29 mouse cellular contexts compared by ENCODE assay signal in genomic region chr5:66170591-66170990, GRCm38 (mm10). TPM values are rescaled to one million over a fixed set of nuclear protein-coding genes. Genes with fewer than 3 reads are reported as not detected.
DNase-seq lines count a peak whose midpoint lies in the region; ATAC-seq and TF ChIP-seq lines count a peak whose summit lies in the region.
"Had no signal": no experiment of that assay in that cellular context is flagged by ENCODE, and none has a peak within 500 bp of the region (broad histone marks: within the 10 kb centered on the region; RNA-seq: fewer than 3 reads in every experiment).

No protein-coding gene starts in this region.

- H3K36me3 ChIP-seq in kidney, adult 2 months (ENCODE audit: control insufficient read depth, insufficient read depth, low read length), result no peaks in the 10 kb centered on the region
- no peaks in the 10 kb centered on the region for H3K36me3 ChIP-seq in kidney, embryonic 14.5 days (ENCODE audit: control insufficient read depth, insufficient read depth, low read length)
- no peaks in the 10 kb centered on the region for H3K36me3 ChIP-seq in CH12.LX (replicated peaks in 1 of 2; ENCODE audit: control insufficient read depth in 1 of 2, insufficient read depth in 1 of 2, low read length in 1 of 2)
- no peaks in the 10 kb centered on the region for H3K36me3 ChIP-seq in hindbrain, embryonic 10.5 days
- H3K36me3 ChIP-seq: embryonic facial prominence, embryonic 13.5 days; forebrain, embryonic 10.5 days; forebrain, embryonic 15.5 days; hindbrain, embryonic 13.5 days; midbrain, embryonic 12.5 days; neural tube, embryonic 13.5 days had no signal

- H3K9ac ChIP-seq in kidney, embryonic 14.5 days (ENCODE audit: low read depth, low read length), result no peak overlapping the region
- H3K9ac ChIP-seq in CH12.LX (ENCODE audit: insufficient read depth, low read depth), result no peak overlapping the region
- H3K9ac ChIP-seq: embryonic facial prominence, embryonic 13.5 days; forebrain, embryonic 15.5 days; hindbrain, embryonic 13.5 days; midbrain, embryonic 12.5 days; neural tube, embryonic 13.5 days had no signal

- dilution Hi-C loops in CH12.LX (cut with MboI; ENCODE audit: extremely low pct_ligation_motif_present, extremely low pct_unique_long_range_greater_than_20kb, low sequenced_read_pairs), result no loop called here

- in situ Hi-C loops in CH12.LX (cut with MboI; ENCODE audit: low pct_ligation_motif_present, low pct_unique_long_range_greater_than_20kb, low sequenced_read_pairs), result no loop called here

- TF ChIP-seq EP300 in CH12.LX (IDR thresholded peaks at IDR 0.05; ENCODE audit: low read length), result no peak

- no peak for ATAC-seq in kidney, embryonic 14.5 days (ENCODE audit: low FRiP score, low TSS enrichment)
- ATAC-seq: forebrain, embryonic 15.5 days; lung, postnatal 0 days had no signal

- no peak for TF ChIP-seq POLR2A in kidney, adult 2 months (IDR thresholded peaks at IDR 0.05; ENCODE audit: low read depth, low read length)
- no peak for TF ChIP-seq POLR2A in CH12.LX (IDR thresholded peaks at IDR 0.05; ENCODE audit: low read depth, low read length)

- TF ChIP-seq CTCF in kidney, adult 2 months (conservative IDR thresholded peaks at IDR 0.05; ENCODE audit: insufficient read depth, insufficient read length, low read depth, low read length), result no peak
- TF ChIP-seq CTCF in CH12.LX (conservative IDR thresholded peaks at IDR 0.05 in 1 of 2, IDR thresholded peaks at IDR 0.05 in 1 of 2; ENCODE audit: low read depth in 2 of 2, low read length in 2 of 2), result no peak

- TF ChIP-seq RAD21 in CH12.LX (IDR thresholded peaks at IDR 0.05; ENCODE audit: low read depth, low read length), result no peak

- no peaks in the 10 kb centered on the region for H3K79me2 ChIP-seq in CH12.LX (replicated peaks; ENCODE audit: control insufficient read depth, extremely low read depth, insufficient read depth, poor library complexity, severe bottlenecking)

- no peak overlapping the region for H3K4me2 ChIP-seq in kidney, embryonic 14.5 days (replicated peaks; ENCODE audit: low read depth, low read length)
- H3K4me2 ChIP-seq in CH12.LX (ENCODE audit: insufficient read depth, low read depth, poor library complexity, severe bottlenecking), result peak overlapping the region; percentile 34; the same call in 1 of the 2 replicates
- H3K4me2 ChIP-seq: embryonic facial prominence, embryonic 13.5 days; forebrain, embryonic 15.5 days; heart, embryonic 11.5 days; hindbrain, embryonic 13.5 days; midbrain, embryonic 12.5 days; neural tube, embryonic 13.5 days had no signal

- H3K4me1 ChIP-seq in kidney, adult 2 months (ENCODE audit: control insufficient read depth, insufficient read depth, low read length), result peaks cover 3% of the 10 kb centered on the region; the same call in 1 of the 2 replicates
- H3K4me1 ChIP-seq in kidney, embryonic 14.5 days (ENCODE audit: control insufficient read depth, insufficient read depth, low read length), result no peaks in the 10 kb centered on the region
- H3K4me1 ChIP-seq in CH12.LX (ENCODE audit: control insufficient read depth in 1 of 2, insufficient read depth in 2 of 2), result peaks cover 2 to 25% of the 10 kb centered on the region in 2 experiments
- H3K4me1 ChIP-seq in hindbrain, embryonic 10.5 days (replicated peaks), result 0 out of 2 replicates have a peak, but pooled peaks cover 4% of the 10 kb centered on the region
- H3K4me1 ChIP-seq: megakaryocyte, embryonic 14.5 days had no signal

- peak; percentile 68 for DNase-seq in kidney, adult 2 months
- DNase-seq in A20 (ENCODE audit: low read depth, low spot score) (peak; percentile 12), CH12.LX (ENCODE audit: extremely low read depth) (no peak)
- peak; percentile 43 to 58 for DNase-seq in kidney, postnatal 25 days
- DNase-seq in hindbrain, embryonic 10.5 days (ENCODE audit: low spot score), result no peak
- DNase-seq in layer of hippocampus, adult 8-10 months (ENCODE audit: low spot score in 2 of 2), result no peak
- DNase-seq: adrenal gland, postnatal 25 days; cerebellum, adult 11-12 months; cerebellum, adult 9-11 months; gastrocnemius, adult 2 months; gastrocnemius, postnatal 36 days; heart, adult 18-20 months; heart, postnatal 36 days; liver; lung, adult 18-20 months; lung, postnatal 4 days; thymus, adult 18-20 months; thymus, postnatal 25 days had no signal

- WGBS in kidney, adult 2 months, result 44% methylated on average over 9 of the region's 9 CpGs
- 65% methylated on average over 9 of the region's 9 CpGs for WGBS in kidney, embryonic 14.5 days
- WGBS in hindbrain, embryonic 10.5 days, result 89% methylated on average over 9 of the region's 9 CpGs

- H3K4me3 ChIP-seq in kidney, adult 2 months (ENCODE audit: insufficient read depth, low read depth, low read length), result no peak overlapping the region
- H3K4me3 ChIP-seq in kidney, embryonic 14.5 days (ENCODE audit: low read length), result no peak overlapping the region
- H3K4me3 ChIP-seq in CH12.LX (replicated peaks in 1 of 3; ENCODE audit: low read depth in 2 of 3, low read length in 2 of 3, poor library complexity in 1 of 3), result no peak overlapping the region
- no peak overlapping the region for H3K4me3 ChIP-seq in hindbrain, embryonic 10.5 days
- H3K4me3 ChIP-seq: embryonic facial prominence, embryonic 13.5 days; forebrain, embryonic 10.5 days; forebrain, embryonic 15.5 days; gastrocnemius, adult 2 months; hindbrain, embryonic 13.5 days; megakaryocyte, embryonic 14.5 days; midbrain, embryonic 12.5 days; myocyte; neural tube, embryonic 13.5 days had no signal

- H3K27ac ChIP-seq in kidney, adult 2 months (ENCODE audit: insufficient read depth, low read depth, low read length), result no peak overlapping the region; the same call in 1 of the 2 replicates
- no peak overlapping the region for H3K27ac ChIP-seq in kidney, embryonic 14.5 days (ENCODE audit: low read depth, low read length)
- H3K27ac ChIP-seq in CH12.LX (ENCODE audit: insufficient read depth, low read depth), result no peak overlapping the region
- no peak overlapping the region for H3K27ac ChIP-seq in hindbrain, embryonic 10.5 days
- H3K27ac ChIP-seq: embryonic facial prominence, embryonic 13.5 days; forebrain, embryonic 10.5 days; forebrain, embryonic 15.5 days; gastrocnemius, adult 2 months; hindbrain, embryonic 13.5 days; midbrain, embryonic 12.5 days; neural tube, embryonic 13.5 days had no signal

- H3K27me3 ChIP-seq in kidney, adult 2 months (replicated peaks; ENCODE audit: control insufficient read depth, insufficient read depth, low read length), result no peaks in the 10 kb centered on the region
- no peaks in the 10 kb centered on the region for H3K27me3 ChIP-seq in kidney, embryonic 14.5 days (ENCODE audit: control insufficient read depth, insufficient read depth, low read length)
- no peaks in the 10 kb centered on the region for H3K27me3 ChIP-seq in CH12.LX (replicated peaks)
- no peaks in the 10 kb centered on the region for H3K27me3 ChIP-seq in hindbrain, embryonic 10.5 days (ENCODE audit: insufficient read depth, poor library complexity, severe bottlenecking)
- H3K27me3 ChIP-seq: embryonic facial prominence, embryonic 13.5 days; forebrain, embryonic 15.5 days; hindbrain, embryonic 13.5 days; midbrain, embryonic 12.5 days; neural tube, embryonic 13.5 days had no signal

- H3K9me3 ChIP-seq in kidney, embryonic 14.5 days (ENCODE audit: control insufficient read depth, low read length), result no peaks in the 10 kb centered on the region
- peaks cover 4% of the 10 kb centered on the region for H3K9me3 ChIP-seq in CH12.LX (replicated peaks; ENCODE audit: low read length)
- H3K9me3 ChIP-seq in hindbrain, embryonic 10.5 days, result 0 out of 2 replicates have a peak, but pooled peaks cover under 1% of the 10 kb centered on the region
- H3K9me3 ChIP-seq: embryonic facial prominence, embryonic 13.5 days; forebrain, embryonic 10.5 days; forebrain, embryonic 15.5 days; hindbrain, embryonic 13.5 days; midbrain, embryonic 12.5 days; neural tube, embryonic 13.5 days had no signal

TF ChIP-seq in CH12.LX, 34 proteins besides CTCF, POLR2A, EP300 and RAD21:
- no peak for TF ChIP-seq MAZ (IDR thresholded peaks at IDR 0.05; ENCODE audit: low read depth, low read length)
- peak; percentile 36 for TF ChIP-seq ETS1 (conservative IDR thresholded peaks at IDR 0.05; ENCODE audit: low read depth, low read length)
- TF ChIP-seq IRF4 (IDR thresholded peaks at IDR 0.05; ENCODE audit: low read depth, low read length), result no peak

RNA-seq across cellular contexts. Expression of gene Rbm47, which starts 2.3 kb away (rescaled TPM):
- 156 and 171 TPM in 2 replicates for polyA plus RNA-seq in kidney, adult 2 months (2012; rRNA removed)
- polyA plus RNA-seq in kidney, embryonic 14.5 days (2014; fragmentation: Nextera tagmentation; extraction: Ambion mirVana), result 27.6 and 45.6 TPM in 2 replicates
- 9.2 and 11.3 TPM in 2 replicates for total RNA-seq in CH12.LX (2012; rRNA removed)
- 0.08 and 0.43 TPM in 2 replicates for total RNA-seq in CH12.LX (2014; rRNA removed)
- polyA plus RNA-seq in CH12.LX (2012; ENCODE audit: insufficient read length, low read depth), result 0.91 and 1.1 TPM in 2 replicates
- 7.3 and 9.9 TPM in 2 replicates for polyA plus RNA-seq in hindbrain, embryonic 10.5 days (2016; fragmentation: Nextera tagmentation; extraction: Ambion mirVana)
- total RNA-seq in layer of hippocampus, adult 8-10 months (2022), result 1 to 10 TPM; 1.5 to 4.4 (median 2.6) TPM

Comparison
In these comparisons a context has a peak if more than half of its experiments do, and no peak if none do; other contexts are left out.
1. DNase-seq: peak in kidney, adult 2 months (single experiment), A20 (single experiment) and kidney, postnatal 25 days (2 of 2); none in CH12.LX (single experiment), hindbrain, embryonic 10.5 days (single experiment) and layer of hippocampus, adult 8-10 months (0 of 2).